Mouse (Mus musculus) heart, postnatal 25 days (tissue): Measurements from ENCODE around the gene Ano6. TPM values are rescaled to one million over a fixed set of nuclear protein-coding genes. Genes with fewer than 3 reads are reported as not detected.

Source experiments
- DNase-seq: peaks from one replicate; pipeline ENCODE4 v3.0.0; 2022; ENCODE audit warnings: low spot score
- intact Hi-C: fragments of 180-260 bp; cut with DNase I; formaldehyde crosslinking; loops from one replicate; pipeline ENCODE4 v1.15.1; 2025
- total RNA-seq, 2 experiments: library from RNA; stranded (reverse); gene quantifications; 2 replicates each; pipeline ENCODE4 v1.2.3; 2021

Ano6 gene
- total RNA-seq, 2 experiments from 2014 or later, result 21.1 to 25.9 TPM

DNA sequence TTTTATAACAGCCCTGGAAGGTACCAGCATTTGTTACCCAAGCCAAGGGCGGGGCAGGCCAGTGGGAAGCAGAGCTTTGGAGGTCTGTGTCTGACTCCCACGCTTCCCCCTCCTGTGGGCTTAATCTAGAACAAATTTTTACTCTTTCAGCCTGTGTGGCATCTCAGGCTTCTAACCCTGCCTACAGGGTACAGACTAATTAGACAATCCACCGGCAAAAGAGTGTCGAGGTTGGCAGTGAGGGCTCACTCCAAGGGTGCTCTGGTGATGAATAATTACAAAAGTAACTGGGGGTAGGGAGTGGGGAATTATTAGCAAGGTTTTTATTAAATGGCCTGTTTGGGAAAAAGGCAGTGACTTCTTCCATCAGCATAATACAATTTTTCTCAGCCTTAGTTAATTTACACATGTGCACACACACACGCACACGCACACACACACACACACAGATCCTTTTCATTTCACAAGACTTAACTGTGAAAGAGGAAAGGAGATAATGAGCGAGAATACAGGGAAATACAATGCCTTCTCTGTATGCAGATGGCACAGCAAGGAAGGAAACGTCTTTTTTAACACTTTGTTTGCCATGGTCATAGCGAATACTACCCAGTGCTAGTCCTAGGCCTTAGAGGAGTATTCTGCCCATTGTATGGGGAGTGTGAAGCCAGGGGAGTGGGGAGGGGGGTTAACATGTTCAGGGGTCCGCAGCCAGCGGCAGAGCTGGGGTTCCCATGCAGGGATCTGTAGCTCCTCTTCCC, 155.5 kb downstream of the Ano6 start:
- no peak for DNase-seq
- intact Hi-C loops, result loop anchor here (5.0 kb wide), 1 partner anchor 39 kb away; no protein-coding TSS in a partner anchor

DNA sequence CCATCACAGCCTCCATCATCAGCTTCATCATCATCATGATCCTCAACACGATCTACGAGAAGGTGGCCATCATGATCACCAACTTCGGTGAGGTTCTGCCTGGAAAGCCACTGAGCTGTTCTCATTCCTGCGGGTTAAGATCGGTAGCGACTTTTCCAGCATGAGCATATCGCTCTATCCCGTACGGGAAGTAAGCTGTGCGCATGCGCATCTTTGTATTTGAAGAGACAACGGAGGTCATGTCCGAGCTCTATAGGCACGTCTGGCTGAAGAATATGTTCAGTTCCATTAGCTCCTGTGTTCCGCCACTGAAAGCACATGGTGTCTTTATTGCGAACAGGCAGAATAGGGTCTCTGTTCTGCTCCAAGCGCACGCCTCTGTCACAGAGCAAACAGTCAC, 157.8 kb downstream of the Ano6 start:
- no peak for DNase-seq
- intact Hi-C loops, result loop anchor here (5.0 kb wide), 1 partner anchor 41 kb away; no protein-coding TSS in a partner anchor

DNA sequence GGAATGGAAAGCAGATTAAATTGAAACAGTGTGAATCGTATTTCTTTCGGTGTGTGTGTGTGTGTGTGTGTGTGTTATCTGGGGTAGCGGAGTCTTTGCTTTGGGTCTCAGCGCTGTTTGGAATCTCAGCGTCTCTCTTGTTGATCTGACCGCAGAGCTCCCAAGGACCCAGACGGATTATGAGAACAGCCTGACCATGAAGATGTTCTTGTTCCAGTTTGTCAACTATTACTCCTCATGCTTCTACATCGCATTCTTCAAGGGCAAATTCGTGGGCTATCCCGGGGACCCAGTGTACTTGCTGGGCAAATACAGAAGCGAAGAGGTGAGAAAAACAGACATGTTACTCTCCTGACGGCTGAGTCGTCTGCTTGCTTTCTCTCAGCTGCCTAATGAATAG, 158.7 kb downstream of the Ano6 start:
- intact Hi-C loops, result loop anchor here (5.0 kb wide), 1 partner anchor 42 kb away; no protein-coding TSS in a partner anchor

DNA sequence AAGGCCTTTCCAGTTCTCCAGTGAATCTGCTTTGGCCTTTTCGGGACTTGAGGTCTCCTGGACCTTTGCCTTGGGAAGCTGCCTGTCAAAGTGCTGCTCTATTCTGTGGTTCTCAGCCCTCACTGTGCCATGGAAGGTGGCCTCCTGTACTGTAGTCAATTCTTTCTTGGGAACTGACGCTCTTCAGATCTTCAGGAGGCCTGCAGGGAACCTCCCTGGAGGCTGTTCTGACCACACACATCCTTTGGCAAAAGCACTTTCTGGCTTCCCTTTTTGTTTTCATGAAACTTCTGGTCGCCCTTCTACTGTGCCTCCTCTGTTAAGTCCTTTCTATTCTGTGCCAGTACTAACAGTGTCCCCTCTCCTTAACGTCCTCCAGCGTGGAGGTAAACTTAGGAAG, 160.9 kb downstream of the Ano6 start:
- no peak for DNase-seq
- intact Hi-C loops, result no loop called here

More for the DNA sequence above, 158.7 kb downstream of the Ano6 start:
- DNase-seq, result no peak

DNA sequence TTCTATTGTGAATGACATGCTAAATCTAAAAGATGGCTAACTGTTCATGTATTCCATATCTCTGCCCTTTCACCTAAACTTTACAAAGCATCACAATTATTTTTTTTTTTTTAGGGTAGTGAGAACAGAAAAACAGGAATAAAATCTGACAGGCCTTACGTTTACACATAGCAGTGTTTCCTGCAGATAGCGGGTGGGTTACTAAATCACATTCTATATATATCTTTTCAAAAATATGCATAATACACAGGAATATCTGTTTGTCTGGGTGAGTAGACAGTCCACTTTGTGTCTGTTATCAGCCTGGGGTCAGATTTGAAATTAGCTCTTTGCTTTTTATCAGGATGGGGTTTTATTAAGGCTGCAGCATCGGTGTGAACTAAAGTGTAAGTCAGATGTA, 166.0 kb downstream of the Ano6 start:
- intact Hi-C loops, result no loop called here
- DNase-seq, result no peak

DNA sequence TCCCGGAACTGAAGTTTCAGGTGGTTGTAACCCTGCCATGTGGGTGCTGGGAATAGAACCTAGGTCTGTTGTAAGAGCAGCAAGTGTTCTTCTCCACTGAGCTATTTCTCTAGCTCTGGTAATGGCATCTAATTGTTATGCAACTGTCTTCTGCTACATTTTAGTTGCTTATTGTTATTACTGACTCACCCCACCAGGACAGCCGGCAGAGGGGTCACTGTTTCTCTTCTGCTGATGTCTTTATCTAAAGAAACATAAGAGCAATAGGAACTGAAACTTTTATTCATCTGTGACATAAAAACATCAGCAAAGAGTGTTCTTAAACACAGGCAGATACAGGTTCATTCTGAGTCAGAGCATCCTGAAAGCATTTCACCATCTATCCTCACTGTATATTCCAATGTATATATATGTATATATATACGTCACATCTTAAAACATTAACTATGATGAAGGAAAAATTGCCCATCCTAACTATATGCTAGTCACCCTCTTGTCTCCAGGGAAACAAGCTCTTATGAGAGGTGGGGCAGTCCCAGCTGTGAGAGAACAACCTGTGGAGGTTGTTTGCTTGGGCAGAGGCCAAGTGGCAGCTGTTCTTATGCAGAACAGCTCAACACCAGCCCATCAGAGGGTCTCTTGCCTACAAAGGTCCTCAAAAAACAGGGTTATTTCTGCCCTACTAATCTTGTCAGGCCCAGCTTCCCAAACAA, 171.9 kb downstream of the Ano6 start:
- DNase-seq, result no peak
- intact Hi-C loops, result no loop called here

DNA sequence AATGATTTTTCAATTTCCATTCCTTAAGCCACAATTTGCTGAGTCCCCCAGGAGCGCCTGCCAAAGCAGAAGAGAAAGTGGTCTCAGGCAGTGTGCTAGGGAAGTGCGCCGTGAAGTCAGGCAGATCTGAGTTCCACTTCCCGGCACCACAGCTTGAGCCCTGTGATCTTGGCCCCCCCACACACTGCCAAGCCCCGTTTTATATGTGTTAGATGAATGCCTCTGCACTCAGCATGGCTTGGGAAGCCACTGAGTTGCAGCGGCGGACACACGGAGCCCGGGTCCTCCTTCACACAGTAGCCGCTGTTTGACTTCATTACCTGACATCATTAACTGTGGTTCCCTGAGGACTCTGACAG, 172.5 kb downstream of the Ano6 start:
- intact Hi-C loops, result no loop called here
- no peak for DNase-seq

DNA sequence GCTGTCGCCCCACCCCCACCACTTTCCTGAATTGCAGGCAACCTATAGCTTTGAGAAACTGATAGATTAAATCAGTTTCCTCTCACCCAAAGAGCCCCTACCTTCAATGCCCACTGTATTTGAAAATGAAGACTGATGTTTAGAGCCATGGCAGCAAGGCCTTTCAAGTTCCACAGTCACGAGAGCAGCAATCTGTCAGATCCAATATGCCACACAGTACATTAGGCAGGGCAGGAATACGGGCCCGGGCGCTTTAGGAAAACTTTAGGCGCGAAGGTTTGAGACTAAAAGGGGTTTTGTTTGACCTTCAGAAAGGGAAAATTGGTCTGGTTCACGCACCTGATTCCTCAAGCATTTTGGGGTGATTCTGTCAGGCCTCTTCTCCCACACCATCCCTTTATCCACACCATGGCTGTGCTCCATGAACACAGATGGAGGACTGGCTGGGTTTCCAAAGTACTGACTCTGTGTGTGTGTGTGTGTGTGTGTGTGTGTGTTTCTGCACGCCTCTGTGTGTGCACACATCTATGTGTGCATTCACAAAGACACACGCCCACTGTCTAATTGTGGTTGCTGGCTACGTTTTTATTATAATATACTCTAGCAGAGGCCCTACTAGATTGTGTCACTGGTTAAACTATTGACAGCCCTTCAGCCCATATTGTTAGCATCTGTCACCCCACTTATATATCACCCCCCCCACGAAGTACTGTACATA, 173.0 kb downstream of the Ano6 start:
- intact Hi-C loops, result no loop called here
- no peak for DNase-seq

DNA sequence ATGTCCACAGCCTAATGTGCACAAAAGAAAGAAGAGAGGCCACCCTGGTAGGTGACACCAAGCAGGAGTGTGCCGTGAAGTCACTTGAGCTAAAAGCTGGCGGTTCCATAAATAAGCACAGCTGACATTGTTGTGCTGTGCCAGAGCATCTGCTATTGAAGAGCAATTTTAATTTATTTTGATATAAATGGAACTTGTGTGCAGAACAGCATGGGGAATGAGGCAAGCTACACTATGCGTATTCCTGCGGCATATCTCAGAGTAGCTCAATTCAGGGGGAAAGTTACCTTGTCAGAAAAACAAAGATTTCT, 173.6 kb downstream of the Ano6 start:
- intact Hi-C loops, result no loop called here
- DNase-seq, result no peak

DNA sequence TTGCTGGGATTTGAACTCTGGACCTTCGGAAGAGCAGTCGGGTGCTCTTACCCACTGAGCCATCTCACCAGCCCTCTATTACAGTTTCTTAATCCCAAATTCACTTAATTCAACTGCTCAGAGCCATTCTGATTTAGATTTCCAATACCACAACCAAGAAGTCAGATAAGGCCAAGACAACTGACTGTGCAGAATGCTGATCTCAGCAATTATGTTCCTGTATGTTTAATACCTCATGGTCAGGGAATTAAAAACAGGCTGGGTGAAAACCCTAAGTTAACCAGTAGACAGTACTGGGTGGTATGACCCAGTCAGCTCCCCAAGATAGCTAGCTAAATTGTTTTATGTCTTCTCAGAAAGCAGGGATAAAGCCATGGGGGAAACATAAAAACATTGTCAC, 176.3 kb downstream of the Ano6 start:
- intact Hi-C loops, result no loop called here
- DNase-seq, result no peak

DNA sequence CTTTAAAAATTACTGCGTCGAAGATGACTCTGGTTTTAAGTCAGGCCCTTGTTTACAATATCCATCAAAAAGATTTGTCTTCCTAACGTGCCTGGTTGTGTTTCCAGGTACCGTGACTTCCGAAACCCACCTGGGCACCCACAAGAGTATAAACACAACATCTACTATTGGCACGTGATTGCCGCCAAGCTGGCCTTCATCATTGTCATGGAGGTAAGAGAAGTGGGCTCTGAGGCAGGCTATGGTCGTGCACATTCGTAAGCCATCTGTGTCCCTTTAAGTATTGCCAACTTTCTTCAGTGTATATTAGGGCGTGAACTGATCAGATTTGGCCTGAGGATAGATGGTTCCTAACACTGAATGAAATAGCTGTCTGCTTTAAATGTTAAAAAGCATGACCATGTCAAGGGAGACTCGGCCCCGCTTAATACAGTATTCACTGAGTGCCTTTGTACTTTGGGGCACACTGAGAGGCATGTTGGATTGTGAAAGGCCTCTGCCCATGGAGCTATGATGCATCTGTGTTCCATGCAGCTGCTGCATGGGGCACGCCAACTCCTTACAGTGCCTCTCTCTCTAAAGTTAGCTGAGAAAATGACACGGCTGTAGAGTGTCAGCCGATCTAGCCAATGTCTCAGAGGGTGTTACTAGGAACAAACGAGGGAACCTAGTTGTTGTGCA, 177.0 kb downstream of the Ano6 start:
- intact Hi-C loops, result no loop called here
- no peak for DNase-seq

DNA sequence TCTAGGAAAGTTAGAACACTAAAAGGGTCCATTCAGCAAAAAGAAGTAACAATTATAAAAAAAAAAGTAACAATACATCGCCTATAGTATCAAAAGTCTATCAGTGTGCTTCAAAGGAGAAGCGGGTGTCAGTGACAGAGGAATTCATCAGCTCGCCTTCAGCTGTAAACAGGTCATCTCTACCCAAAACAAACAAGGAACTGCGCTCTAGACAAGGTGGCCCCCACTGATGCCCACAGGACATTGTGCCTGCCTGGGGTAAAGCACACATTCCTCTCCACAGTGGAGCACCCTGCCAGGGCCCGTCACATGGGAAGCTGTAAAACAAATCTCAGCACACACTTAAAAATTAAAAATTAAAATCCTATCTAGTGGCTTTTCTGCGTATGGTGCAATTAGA, 179.0 kb downstream of the Ano6 start:
- intact Hi-C loops, result no loop called here
- no peak for DNase-seq

DNA sequence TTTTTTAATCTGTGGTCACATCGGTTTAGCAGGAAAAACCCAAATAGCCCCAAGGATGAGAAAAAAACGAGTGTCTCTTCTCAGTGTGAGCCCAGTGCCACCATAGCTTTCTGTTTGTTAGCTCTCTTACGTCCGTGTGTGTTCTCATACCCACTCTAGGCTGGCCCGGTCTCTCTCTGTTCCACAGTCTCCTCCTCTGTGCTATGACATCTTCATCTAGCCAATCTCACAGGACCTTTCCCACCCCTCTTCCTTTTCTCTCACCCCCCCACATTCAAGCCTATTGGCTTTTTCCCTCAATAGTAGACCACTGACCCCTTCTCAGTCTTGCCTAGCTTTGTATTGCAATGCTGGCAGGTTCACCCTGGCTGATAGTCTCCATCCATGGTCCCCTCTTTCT, 179.5 kb downstream of the Ano6 start:
- DNase-seq, result no peak
- intact Hi-C loops, result no loop called here

DNA sequence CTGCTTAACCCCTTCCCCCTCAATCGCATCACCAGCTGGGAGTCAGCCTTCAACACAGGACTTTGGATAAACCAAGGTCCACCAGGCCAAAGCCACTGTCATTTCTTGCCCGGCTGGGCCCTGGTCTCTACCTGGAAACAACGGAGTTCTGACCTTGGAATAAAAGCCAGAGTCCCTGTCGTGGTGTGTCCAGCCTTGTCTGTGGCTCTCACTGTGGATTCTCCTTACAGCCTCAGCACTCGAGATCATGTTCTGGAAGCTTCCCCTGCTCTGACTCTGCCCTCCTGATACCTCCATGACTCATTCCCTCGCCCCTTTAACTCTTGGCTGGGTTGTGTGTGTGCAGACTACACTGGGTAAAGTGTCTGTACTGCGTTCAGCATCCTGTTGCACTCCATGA, 180.0 kb downstream of the Ano6 start:
- intact Hi-C loops, result no loop called here
- DNase-seq, result no peak

DNA sequence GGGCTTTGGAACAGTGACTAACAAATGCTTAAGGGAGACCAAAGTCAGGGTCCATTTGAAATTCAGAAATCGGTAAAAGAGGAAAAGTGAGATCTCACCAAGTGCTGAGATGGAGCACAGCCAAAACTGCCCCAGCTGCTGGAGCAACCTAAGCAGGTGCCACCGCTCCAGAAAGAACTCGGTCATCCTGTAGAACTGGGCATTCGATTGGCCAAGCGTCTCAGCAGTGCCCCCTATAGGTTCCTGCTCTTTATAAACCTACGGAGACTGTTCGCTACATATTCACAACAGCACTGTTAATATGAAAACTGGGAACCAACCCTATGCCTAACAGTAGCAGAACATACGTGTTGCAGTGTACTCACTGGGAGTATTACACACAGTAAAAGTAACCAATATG, 180.7 kb downstream of the Ano6 start:
- intact Hi-C loops, result no loop called here
- no peak for DNase-seq

DNA sequence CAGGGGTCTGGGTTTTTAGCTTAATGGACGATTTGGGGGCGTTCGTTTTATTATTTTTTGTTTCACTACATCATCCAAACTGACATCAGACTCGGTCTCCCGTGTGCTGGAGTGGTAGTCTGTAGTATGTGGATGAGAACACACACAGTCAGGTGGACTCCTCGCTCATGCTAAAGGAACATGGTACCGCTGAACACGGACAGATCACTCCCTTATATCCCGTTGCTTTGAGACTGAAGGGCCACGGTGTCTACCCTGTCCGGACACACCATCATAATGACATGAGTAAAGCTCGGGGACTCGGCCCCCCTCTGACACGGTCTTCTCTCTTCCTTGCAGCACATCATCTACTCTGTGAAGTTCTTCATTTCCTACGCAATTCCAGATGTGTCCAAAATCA, 181.5 kb downstream of the Ano6 start:
- intact Hi-C loops, result no loop called here
- DNase-seq, result no peak

DNA sequence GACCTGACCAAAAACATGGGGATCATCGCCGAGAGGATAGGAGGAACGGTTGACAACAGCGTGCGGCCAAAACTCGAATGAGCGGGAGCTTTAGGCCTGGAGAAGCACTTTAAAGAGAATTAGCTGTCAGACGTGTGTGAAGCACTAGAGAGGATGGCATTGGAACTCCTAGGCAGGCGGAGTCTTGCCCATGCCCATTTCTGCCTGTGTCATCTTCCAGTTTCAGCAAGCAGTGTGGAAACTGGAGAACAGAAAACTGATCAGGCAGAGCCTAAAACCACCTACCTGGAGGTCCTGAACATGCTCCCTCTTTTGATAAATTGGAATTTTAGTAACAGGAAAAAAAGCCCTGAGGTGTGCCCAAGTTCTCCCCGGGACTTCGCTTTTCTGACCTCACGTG, 182.0 kb downstream of the Ano6 start:
- DNase-seq, result no peak
- intact Hi-C loops, result no loop called here

DNA sequence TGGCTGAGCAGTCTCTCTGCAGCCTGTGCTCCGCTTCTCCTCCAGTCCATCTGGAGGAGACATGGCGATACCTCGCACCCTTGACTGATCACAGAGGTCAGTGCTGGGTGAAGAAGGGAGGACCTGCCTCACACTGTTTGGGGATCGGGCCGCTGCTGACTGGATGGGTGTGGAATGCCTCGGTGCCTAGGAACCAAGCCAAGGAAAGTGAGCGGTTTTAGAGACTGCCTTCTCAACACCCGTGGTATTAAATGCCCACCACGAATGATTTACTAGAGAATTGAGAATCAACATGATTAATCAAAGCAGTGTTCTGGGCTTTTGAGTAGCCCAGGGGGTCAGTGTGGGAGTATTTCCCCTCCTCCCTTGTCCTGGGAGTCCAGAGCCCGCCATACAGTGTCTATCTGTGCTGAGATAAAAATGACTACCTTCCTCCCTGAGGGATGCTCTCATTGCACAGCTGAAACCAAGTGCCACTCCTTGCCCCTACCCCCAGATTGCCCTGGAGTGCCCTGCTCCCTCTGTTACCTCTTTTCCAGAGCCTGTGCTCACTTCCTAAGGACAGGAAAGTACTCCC, 183.5 kb downstream of the Ano6 start:
- intact Hi-C loops, result no loop called here
- DNase-seq, result no peak

DNA sequence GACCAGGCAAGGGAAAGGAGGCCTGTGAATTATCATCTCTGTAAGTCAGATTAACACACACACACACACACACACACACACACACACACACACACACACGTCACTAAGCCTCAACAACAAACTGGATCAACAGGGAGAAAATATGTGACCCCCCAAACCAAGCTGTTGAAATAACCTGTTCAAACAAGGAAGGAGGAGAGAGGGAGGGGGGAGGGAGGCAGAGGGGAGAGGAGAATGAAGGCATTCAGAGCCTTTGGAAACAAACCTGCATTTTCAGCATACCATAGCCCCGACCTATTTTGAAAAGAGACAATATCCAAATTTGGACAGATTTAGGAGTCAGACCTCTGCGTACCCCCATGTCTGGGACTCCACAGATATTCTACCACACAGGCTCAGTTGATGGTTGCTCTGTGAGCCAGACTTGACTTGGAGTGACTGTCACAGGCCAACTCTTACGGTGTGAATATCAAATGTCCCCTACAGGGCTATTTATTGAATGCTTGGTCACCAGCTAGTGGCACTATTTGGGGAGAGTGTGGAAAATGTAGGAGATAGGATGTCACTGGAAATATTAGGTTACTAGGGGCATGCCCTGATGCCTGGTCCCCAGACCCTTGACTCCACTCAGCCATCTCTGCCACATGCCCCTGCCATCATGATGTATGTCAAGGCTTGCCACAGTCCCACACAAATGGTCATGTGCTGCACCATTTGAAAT, 185.7 kb downstream of the Ano6 start:
- no peak for DNase-seq
- intact Hi-C loops, result no loop called here
